Mouse (Mus musculus) gastrocnemius, adult 18-20 months (tissue): ENCODE results near the gene Dusp21. TPM values are rescaled to one million over a fixed set of nuclear protein-coding genes. Genes with fewer than 3 reads are reported as not detected.

ENCODE experiments used
- DNase-seq: peaks from one replicate; pipeline ENCODE4 v3.0.0; 2021; ENCODE audit warnings: low spot score
- long read RNA-seq, 2 experiments: library from polyadenylated mRNA; stranded (forward); transcript quantifications; one replicate each; pipeline ENCODE4 v2.0.0; 2021
- total RNA-seq, 2 experiments: library from RNA; stranded (reverse); gene quantifications; 2 replicates each; pipeline ENCODE4 v1.2.3; 2021

The Dusp21 gene
- total RNA-seq: not detected
- long read RNA-seq, experiment 1: 0 reads
- long read RNA-seq, experiment 2: 0 reads

DNA sequence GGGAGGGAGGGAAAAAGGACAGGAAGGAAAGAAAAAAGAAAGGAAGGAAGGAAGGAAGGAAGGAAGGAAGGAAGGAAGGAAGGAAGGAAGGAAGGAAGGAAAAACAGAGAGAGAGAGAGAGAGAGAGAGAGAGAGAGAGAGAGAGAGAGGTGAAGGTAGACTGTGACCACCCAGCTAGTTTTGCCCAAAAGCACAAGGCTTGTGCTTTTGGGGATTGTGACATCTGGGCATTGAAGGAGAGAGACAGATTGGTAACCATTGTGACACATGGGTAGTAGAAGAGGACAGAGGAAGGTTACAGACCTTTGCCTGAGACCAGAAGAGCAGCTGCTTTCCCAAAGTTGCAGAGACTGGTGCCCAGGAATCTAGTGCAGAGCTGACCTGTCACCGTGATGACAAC is at the start of gene Dusp21:
Gene Dusp21 (plus strand): TSS at position 301 of the 400 bp plus-strand sequence.
- DNase-seq: no peak

DNA sequence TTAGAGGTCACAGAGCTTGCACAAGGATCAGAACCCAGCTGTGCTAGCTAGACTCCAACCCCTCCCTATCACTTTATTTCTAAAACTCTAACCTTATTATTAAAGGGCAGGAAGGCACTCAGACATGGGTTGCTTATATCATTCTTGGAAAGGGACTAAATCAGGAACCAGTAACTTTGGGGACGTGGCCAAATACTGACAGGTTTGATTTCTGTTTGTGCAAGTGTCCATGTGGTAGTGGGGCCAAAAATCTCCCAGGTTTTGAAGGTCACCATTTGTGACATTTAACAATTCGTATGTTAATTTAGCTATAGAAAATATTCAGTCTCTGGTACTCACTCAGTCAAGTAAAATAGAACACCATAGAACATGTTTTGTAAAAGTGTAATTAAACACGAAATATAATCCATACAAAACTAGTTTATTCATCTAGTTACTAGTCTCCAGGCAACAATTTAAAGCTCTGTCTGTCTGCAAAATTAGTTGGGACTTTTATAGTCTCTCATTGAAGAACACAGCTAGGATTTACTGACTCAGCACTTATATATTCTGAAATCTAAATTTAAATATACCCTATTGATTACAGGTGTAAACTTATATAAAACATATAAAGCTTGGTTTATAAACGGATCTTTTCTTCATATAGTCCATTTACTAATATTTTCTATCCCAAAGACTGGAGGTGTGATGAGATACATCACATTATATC is 15.2 kb downstream of the Dusp21 start:
- no peak for DNase-seq

DNA sequence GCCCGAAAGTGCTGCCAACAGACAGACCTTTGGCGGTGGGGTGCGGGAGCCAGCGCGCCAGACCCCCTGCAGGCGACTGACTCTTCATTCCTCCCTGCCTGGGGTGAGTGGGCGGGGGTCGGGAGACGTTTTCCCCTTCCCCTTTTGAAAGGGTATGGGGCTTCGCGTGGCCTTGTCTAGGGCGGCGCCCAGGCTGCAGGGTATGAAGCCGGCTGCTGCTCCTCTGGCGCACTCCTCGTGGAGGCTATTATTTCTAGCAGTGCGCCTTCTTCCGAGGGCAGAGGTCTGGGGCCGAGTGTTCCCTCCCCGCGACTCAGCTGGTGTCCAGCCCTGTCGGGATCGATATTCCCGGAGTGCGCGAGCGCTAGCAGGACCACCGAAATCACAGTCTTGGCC is 16.1 kb downstream of the Dusp21 start:
- DNase-seq: peak; percentile 28

DNA sequence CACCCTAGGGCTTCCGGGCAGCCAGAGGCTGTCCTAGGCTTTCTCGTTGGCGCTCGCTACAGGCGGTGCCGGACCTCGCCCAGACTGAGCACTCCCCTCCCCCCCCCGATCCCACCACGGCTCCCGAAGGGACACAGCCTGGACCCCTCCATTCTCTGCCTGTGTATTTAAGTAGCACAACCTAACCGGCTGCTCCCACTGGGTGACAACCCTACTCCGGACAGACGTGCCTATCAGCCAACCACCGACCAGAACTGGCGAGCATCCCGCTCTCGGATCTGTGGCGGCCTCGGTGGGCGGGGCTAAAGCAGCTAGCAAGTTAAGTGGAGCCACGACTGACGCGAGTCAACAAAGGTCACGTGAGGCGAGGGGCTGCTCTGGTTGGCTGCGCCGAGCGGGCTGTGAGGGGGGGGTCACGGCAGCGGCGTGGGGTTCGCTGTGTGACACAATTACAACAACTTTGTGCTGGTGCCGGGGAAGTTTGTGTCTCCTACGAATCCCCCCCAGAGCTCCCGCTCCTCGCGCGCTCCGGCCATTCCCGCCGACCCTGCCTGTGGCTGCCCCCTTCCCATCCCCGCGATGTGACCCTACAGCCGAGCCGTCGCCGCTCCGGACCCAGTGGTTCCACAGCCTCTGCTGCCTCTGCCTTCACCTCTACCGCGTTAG is 16.7 kb downstream of the Dusp21 start, which contains the start of gene Kdm6a:
Gene Kdm6a (plus strand): TSS at position 384 of the 666 bp plus-strand sequence.
- DNase-seq: peak; percentile 98

DNA sequence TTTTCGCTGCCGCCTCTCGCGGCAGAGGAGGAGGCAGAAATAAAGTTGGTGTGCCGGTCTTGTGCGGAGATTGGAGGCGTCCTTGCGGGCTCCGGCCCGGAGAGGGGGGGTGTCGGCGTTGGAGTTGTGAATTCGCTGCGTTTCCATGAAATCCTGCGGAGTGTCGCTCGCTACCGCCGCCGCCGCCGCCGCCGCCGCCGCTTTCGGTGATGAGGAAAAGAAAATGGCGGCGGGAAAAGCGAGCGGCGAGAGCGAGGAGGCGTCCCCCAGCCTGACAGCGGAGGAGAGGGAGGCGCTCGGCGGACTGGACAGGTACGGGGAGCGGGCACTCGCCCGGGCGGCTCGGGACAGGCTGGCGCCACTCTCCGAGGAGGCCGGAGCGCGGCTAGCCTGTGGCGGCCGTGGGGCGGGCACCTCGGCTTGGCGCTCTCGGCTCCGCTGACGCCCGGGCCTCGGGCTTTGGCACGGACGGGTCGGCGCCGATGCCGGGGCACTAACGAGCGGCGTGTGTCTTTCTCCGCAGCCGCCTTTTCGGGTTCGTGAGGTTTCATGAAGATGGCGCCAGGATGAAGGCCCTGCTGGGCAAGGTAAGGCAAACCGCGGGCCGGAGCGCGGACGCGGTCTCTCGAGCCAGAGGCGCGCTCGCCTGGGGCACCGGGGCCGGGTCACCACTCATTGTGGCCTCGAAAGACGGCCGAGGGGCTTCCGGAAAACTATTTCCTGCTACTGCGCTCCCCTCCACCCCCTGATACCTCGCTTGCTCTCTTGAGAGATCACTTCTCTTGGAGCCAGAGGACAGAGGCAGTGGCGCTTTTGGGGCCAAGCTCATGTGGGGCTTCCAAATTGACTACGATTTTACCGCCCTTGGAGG is 17.4 kb downstream of the Dusp21 start:
- DNase-seq: peak; percentile 27

DNA sequence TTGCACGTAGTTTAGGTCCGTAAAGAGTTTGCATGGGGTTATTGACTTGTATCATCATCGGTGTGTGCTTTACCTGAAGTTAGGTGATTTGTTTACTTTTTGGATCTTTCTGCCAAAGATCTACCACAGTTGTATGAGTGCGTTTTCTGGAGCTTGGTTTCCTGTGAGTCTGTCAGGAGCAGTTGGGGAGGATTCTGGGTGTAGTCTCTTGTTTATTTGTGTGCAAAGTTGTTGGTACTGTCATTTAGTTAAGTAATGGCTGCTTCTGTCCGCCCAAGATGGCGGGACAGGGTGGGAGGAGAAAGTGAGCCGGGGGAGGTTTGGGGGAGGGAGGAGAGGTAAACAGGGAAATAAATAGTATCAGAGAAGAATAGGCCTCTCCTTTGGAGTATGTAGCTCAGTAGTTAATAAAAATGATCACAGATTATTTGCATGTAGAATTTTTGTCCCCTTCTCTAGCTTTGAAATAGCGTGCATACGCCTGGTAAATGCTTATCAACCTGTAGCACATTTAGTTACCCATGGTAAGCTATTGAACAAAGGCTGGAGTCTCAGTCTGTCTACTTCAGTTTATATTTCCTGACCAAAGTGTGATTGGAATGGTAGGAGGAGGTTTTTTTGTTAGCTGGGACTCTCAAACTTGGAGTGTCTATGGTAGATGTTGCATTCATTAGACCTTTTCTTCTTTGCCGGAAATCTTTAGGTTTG is 18.4 kb downstream of the Dusp21 start:
- no peak for DNase-seq

DNA sequence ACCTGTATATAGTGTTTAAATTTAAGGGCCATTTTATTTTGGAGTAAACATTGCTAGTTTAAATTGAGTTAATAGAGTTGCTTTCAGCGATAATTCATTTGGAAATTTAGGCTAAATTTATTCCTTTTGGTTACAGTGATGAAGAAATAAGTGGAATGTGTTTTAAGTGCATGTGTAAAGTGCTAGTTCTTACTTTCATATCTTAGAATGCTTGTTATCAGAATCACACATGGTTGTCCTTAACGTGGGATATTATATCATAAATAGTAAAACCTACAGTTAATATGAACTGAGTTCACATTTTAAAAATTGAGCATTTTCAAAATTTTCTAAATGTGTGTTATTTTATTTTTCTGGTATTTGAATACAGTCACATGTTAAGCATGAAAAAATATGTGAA is 19.5 kb downstream of the Dusp21 start:
- DNase-seq: no peak

DNA sequence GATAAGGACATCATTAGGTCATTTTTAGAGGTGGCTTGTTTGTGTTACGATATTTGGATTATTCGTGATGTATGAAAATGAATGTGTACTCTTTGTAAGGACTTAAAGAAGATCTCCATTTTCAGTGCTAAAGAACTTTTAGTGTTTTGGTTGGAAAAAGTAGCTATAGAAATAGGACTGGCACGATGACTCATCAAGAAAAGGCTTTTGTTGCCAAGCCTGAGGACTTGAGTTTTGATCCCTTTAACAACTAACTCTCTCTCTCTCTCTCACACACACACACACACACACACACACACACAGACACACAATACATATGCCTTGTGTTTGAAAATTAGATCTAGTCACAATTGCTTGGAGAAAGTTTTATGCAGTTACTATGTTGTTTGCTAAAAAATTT is 21.3 kb downstream of the Dusp21 start:
- DNase-seq: no peak

DNA sequence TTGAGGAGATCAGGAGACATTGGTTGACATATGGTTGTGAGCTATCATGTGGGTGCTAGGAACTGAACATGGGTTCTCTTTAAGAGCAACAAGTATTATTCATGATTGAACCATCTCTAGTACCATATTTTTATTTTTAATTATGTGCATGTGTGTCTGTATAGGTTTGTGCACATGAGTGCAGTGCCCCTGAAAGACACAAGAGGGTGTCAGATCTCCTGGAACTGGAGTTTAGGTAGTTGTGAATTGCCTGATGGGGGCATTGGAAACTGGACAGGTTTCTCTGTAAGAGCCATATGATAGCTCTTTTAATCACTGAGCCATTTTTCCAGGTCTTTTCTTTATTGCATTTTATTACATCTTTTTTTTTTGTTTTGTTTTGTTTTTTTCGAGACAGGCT is 23.3 kb downstream of the Dusp21 start:
- DNase-seq: no peak

DNA sequence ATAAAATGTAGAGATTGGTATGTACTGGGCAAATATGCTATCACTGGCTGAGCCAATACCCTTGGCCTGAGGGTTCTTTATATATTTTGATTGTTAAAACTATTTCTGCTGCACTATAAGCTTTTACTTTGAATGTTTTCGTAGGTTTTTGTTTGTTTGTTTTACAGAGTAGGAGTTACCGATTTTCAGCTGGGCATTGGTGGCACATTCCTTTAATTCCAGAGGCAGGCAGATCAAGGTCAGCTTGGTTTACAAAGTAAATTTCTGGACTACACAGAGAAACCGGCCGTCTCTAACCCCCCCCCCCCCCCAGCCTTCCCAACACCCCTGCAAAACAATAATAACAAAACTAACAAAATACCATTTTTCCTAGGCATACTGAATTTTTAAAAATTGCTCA is 29.2 kb downstream of the Dusp21 start:
- no peak for DNase-seq

DNA sequence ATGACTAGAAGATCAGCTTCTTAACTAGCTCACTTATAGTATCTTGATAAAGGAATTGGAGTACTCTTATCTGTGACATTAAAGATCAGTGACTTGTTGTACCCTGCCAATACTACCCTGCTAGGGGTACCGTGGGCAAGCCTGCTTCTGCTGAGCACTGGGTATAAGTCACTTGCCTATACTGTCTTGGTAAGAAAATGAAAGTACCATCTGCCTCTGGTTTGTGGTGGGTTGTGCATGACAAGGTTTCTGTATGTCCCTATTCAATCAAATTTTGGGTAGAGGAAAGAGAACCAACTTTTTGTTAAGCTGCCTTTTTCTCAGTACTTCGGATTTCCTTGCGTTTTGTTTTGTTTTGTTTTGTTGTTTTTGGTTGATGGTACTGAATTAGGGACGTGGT is 32.1 kb downstream of the Dusp21 start:
- no peak for DNase-seq

DNA sequence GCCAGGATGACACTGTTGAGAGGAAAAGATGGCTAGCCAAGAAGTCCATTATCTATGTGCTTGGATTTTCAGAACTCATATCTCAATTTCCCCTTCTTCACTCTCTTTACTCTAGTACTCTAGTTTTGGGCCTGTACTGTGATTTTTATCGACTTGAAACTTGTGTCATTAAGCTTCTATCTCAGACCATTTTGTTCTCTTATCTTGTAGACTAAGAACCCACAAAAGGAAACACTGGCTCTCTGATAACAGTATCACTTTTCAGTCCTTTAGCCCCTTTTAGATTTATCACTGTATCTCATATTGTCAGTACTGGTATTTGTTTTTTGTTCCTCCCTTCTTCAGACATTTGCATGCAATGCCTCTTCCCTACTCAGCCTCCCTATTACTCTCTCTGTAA is 33.8 kb downstream of the Dusp21 start:
- no peak for DNase-seq

DNA sequence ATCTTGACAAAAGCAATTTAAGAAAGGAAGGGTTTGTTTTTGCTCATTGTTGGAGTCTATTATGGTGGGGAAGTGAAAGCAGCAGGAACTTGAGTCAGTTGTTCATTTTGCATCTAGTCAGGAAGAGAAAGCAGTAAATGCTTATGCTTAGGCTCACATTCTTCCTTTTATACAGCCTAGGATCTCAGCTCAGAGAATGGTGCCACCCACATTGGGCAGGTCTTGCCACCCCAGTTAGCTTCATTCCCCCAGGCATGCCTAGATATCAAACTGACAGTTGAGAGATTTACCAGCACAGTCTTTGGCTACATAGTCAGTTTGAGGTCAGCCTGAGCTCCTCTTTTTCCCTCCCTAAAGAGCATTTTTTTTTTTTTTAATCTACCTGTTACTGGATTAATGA is 41.5 kb downstream of the Dusp21 start:
- no peak for DNase-seq

DNA sequence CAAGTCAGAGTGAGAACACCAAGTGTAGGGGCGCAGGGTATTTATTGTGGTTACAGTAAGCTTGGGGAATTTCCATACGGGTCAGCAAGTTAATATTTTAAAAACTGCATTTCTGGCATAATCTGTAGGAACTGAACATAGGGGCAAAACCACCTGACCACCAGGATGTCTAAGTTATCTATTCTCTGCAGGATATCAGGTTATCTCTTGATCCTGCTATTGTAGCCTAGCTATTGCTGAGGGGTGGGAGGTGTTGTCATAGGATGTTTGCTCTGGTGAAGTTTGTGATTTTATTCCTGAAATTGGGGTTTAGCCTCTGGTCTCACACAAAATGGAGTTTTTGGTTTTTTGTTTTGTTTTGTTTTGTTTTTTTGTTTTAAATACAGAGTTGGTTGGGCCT is 42.6 kb downstream of the Dusp21 start:
- DNase-seq: no peak

Other genes starting within 250 kb of the Dusp21 start
- gene Kdm6a, start 16.7 kb downstream of the Dusp21 start, total RNA-seq: 10 to 100 TPM; 16.7 to 32.4 TPM